Mouse (Mus musculus) cerebellum, adult 11 months (tissue): ENCODE results near the gene Tmem262.
"Not testable (repeated sequence)": the region's sequence is repeated elsewhere in the genome, so short reads cannot be mapped to it uniquely, and the experiment has no call there.

ENCODE experiments used
- DNase-seq: peaks from one replicate; pipeline ENCODE4 v3.0.0; 2022

Gene Tmem262

GRCm38 (mm10) chr19:6079983-6080480 is at the start of gene Tmem262:
Gene Tmem262 (plus strand): TSS chr19:6080033.
- DNase-seq, result no peak

- no peak for DNase-seq
Observed at GRCm38 (mm10) chr19:6030520-6031280, 49.1 kb upstream of the Tmem262 start.

GRCm38 (mm10) chr19:6035966-6036585 is 43.8 kb upstream of the Tmem262 start:
- no peak for DNase-seq

GRCm38 (mm10) chr19:6037695-6038094 is 42.1 kb upstream of the Tmem262 start:
- DNase-seq, result no peak

GRCm38 (mm10) chr19:6038326-6038725 is 41.5 kb upstream of the Tmem262 start:
- no peak for DNase-seq

- DNase-seq, result no peak
Observed at GRCm38 (mm10) chr19:6040002-6040401, 39.8 kb upstream of the Tmem262 start.

GRCm38 (mm10) chr19:6042293-6042692 is 37.5 kb upstream of the Tmem262 start:
- DNase-seq, result no peak

GRCm38 (mm10) chr19:6044102-6044501 is 35.7 kb upstream of the Tmem262 start:
- DNase-seq, result not testable (repeated sequence)

GRCm38 (mm10) chr19:6045366-6046293 is 34.2 kb upstream of the Tmem262 start:
- no peak for DNase-seq

- peak; percentile 86 for DNase-seq
Observed at GRCm38 (mm10) chr19:6046294-6047153, 33.3 kb upstream of the Tmem262 start, which contains the start of gene Syvn1. Gene Syvn1 (plus strand): TSS chr19:6046576.

- DNase-seq, result no peak
Observed at GRCm38 (mm10) chr19:6047154-6047898, 32.5 kb upstream of the Tmem262 start.

- peak; percentile 18 for DNase-seq
Observed at GRCm38 (mm10) chr19:6047899-6048166, 32.0 kb upstream of the Tmem262 start.

- no peak for DNase-seq
Observed at GRCm38 (mm10) chr19:6048681-6049410, 31.0 kb upstream of the Tmem262 start.

GRCm38 (mm10) chr19:6052516-6052915 is 27.3 kb upstream of the Tmem262 start:
- DNase-seq, result no peak

GRCm38 (mm10) chr19:6054296-6054695 is 25.5 kb upstream of the Tmem262 start:
- no peak for DNase-seq

- DNase-seq, result no peak
Observed at GRCm38 (mm10) chr19:6056696-6057095, 23.1 kb upstream of the Tmem262 start.

- DNase-seq, result peak; percentile 99
Observed at GRCm38 (mm10) chr19:6057313-6058096, 22.3 kb upstream of the Tmem262 start, which contains the start of the genes Mrpl49 and Fau. Gene Mrpl49 (minus strand): TSS chr19:6057785. Gene Fau (plus strand): TSS chr19:6057844.

- DNase-seq, result no peak
Observed at GRCm38 (mm10) chr19:6058513-6058912, 21.3 kb upstream of the Tmem262 start.

- DNase-seq, result no peak
Observed at GRCm38 (mm10) chr19:6058966-6059365, 20.9 kb upstream of the Tmem262 start.

GRCm38 (mm10) chr19:6061021-6061533 is 18.8 kb upstream of the Tmem262 start, which contains the start of gene Znhit2:
Gene Znhit2 (plus strand): TSS chr19:6061192.
- peak; percentile 81 for DNase-seq
